Mouse (Mus musculus): ENCODE data around the gene Olfr484.

DNA sequence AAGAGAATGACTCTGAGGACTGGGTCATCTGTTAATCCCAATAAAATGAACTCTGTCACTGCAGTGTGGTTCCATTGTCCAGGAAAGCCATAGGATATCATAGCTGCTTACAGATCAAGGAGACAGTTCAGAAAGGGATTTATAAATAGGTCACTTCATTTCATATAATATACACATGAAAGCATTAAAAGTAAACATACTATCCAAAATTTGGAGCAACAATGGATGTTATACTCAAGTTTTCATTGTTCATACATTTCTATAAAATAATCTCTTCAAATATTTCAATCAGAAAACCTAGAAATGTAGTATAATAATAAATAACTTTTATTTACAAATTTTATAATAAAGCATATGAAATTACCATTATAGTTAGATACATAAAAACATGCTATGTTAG is 32.5 kb upstream of the Olfr484 start, which contains the start of gene Olfr485:
- TF ChIP-seq EP300 (optimal IDR thresholded peaks at IDR 0.05), result no peak
- no peak for TF ChIP-seq CTCF (IDR thresholded peaks at IDR 0.05; ENCODE audit: low read depth)
